Mouse (Mus musculus) small intestine, adult 2 months (tissue): ENCODE results near the gene Sec16b. TPM values are rescaled to one million over a fixed set of nuclear protein-coding genes. Genes with fewer than 3 reads are reported as not detected.

Experiments used
- H3K27ac ChIP-seq: fragments of 200-500 bp; 2 replicates; pipeline ENCODE4 v1.5.1; 2012; ENCODE audit warnings: low read depth, low read length, control low read depth, inconsistent platforms; ENCODE audit not compliant: insufficient read depth
- H3K27me3 ChIP-seq: fragments of 200-500 bp; 2 replicates; pipeline ENCODE4 v1.6.1; 2012; ENCODE audit warnings: mild to moderate bottlenecking, moderate library complexity, low read length, inconsistent platforms; ENCODE audit not compliant: control insufficient read depth, insufficient read depth
- H3K36me3 ChIP-seq: fragments of 200-500 bp; 2 replicates; pipeline ENCODE4 v1.6.1; 2012; ENCODE audit warnings: mild to moderate bottlenecking, low read length, control low read depth, inconsistent platforms; ENCODE audit not compliant: control insufficient read depth, insufficient read depth
- H3K4me1 ChIP-seq: fragments of 200-500 bp; 2 replicates; pipeline ENCODE4 v1.6.1; 2012; ENCODE audit warnings: low read length, inconsistent platforms, mixed read lengths; ENCODE audit not compliant: control insufficient read depth, insufficient read depth, insufficient read length
- H3K4me3 ChIP-seq: fragments of 200-500 bp; 2 replicates; pipeline ENCODE4 v1.5.1; 2012; ENCODE audit warnings: low read depth, mild to moderate bottlenecking, control low read depth, inconsistent platforms, low read length, moderate library complexity
- CTCF ChIP-seq: fragments of 200-500 bp; IDR thresholded peaks from 2 replicates; pipeline ENCODE4 v1.5.1; 2012; ENCODE audit warnings: low read depth, mild to moderate bottlenecking, control low read depth, inconsistent platforms, low read length, moderate library complexity, mixed read lengths; ENCODE audit not compliant: insufficient replicate concordance, insufficient read length; ENCODE audit errors: extremely low read depth
- POLR2A ChIP-seq: fragments of 200-500 bp; IDR thresholded peaks from 2 replicates; pipeline ENCODE4 v1.6.1; 2012; ENCODE audit warnings: low read depth, mild to moderate bottlenecking, control low read depth, inconsistent platforms, low read length, moderate library complexity
- WGBS: fragments of 180-500 bp; shearing (Covaris S2); methylation state at CpG from one replicate; pipeline ENCODE4 v1.1.7; 2018; 5-methylcytosine and 5-hydroxymethylcytosine counted together
- polyA plus RNA-seq: library from polyadenylated mRNA; depleted of rRNA; stranded (reverse); fragments of >200 nt; gene quantifications from 2 replicates; pipeline ENCODE4 v1.2.3, GENCODE M21; 2012; rRNA removed

Gene Sec16b
- polyA plus RNA-seq, 1 experiment, result 33.0 TPM

GRCm38 (mm10) chr1:157586556-157586955 is 80.0 kb downstream of the Sec16b start:
- 17% methylated on average over 5 of the region's 5 CpGs for WGBS
- Histone ChIP-seq H3K36me3 (no peaks in the 10 kb centered on the region), H3K27me3 (no peaks in the 10 kb centered on the region), H3K4me3 (no peak overlapping the region), H3K27ac (no peak overlapping the region), H3K4me1 (no peaks in the 10 kb centered on the region)
- TF ChIP-seq POLR2A, result no peak
- TF ChIP-seq CTCF, result no peak

- H3K36me3 ChIP-seq, result no peaks in the 10 kb centered on the region
- no peak for TF ChIP-seq POLR2A
- no peak for TF ChIP-seq CTCF
- no peaks in the 10 kb centered on the region for H3K27me3 ChIP-seq
- H3K4me1 ChIP-seq, result no peaks in the 10 kb centered on the region; the same call in 1 of the 2 replicates
- no peak overlapping the region for H3K4me3 ChIP-seq
- 84% methylated on average over 2 of the region's 2 CpGs for WGBS
- H3K27ac ChIP-seq, result no peak overlapping the region
These were observed 85.5 kb downstream of the Sec16b start for GRCm38 (mm10) chr1:157592039-157592438.

GRCm38 (mm10) chr1:157594561-157594960 is 88.0 kb downstream of the Sec16b start:
- whole genome bisulfite sequencing, result 47% methylated on average over 5 of the region's 5 CpGs

GRCm38 (mm10) chr1:157595165-157595564 is 88.6 kb downstream of the Sec16b start:
- no peaks in the 10 kb centered on the region; the same call in 1 of the 2 replicates for H3K4me1 ChIP-seq
- H3K4me3 ChIP-seq, result no peak overlapping the region
- WGBS, result 88% methylated on average over 9 of the region's 9 CpGs
- TF ChIP-seq CTCF, result no peak
- H3K36me3 ChIP-seq, result no peaks in the 10 kb centered on the region
- H3K27ac ChIP-seq, result no peak overlapping the region
- no peaks in the 10 kb centered on the region for H3K27me3 ChIP-seq

More at GRCm38 (mm10) chr1:157594561-157594960, 88.0 kb downstream of the Sec16b start:
- H3K4me1 ChIP-seq, result no peaks in the 10 kb centered on the region; the same call in 1 of the 2 replicates
- H3K27me3 ChIP-seq, result no peaks in the 10 kb centered on the region
- no peak overlapping the region for H3K4me3 ChIP-seq
- no peak overlapping the region for H3K27ac ChIP-seq
- no peak for TF ChIP-seq POLR2A
- no peak for TF ChIP-seq CTCF
- no peaks in the 10 kb centered on the region for H3K36me3 ChIP-seq

GRCm38 (mm10) chr1:157604513-157604912 is 98.0 kb downstream of the Sec16b start:
- no peak overlapping the region for H3K27ac ChIP-seq
- H3K4me3 ChIP-seq, result no peak overlapping the region
- H3K4me1 ChIP-seq, result no peaks in the 10 kb centered on the region
- H3K36me3 ChIP-seq, result no peaks in the 10 kb centered on the region
- H3K27me3 ChIP-seq, result no peaks in the 10 kb centered on the region
- WGBS, result 20% methylated on average over 5 of the region's 5 CpGs
- TF ChIP-seq CTCF (no peak), POLR2A (no peak)

Other genes with a start within 250 kb of the Sec16b start
- 1.0 and 1.4 TPM in 2 replicates for gene Rasal2, start 94.1 kb upstream of the Sec16b start, polyA plus RNA-seq
- gene Cryzl2, start 48.2 kb upstream of the Sec16b start, polyA plus RNA-seq, result 2.4 and 3.5 TPM in 2 replicates